Mouse (Mus musculus) ES-E14 (cell line): Measurements from ENCODE around the gene Ppp1r1c. TPM values are rescaled to one million over a fixed set of nuclear protein-coding genes. Genes with fewer than 3 reads are reported as not detected.

Experiments used
- DNase-seq: peaks from one replicate; pipeline ENCODE4 v3.0.0-alpha.2; 2013; ENCODE audit warnings: low read depth, low spot score
- H3K27ac ChIP-seq: 2 replicates; pipeline ENCODE4 v1.5.1; 2012; ENCODE audit warnings: low read depth, mild to moderate bottlenecking, low read length, moderate library complexity, mixed read lengths; ENCODE audit not compliant: poor library complexity, insufficient read depth, severe bottlenecking
- H3K36me3 ChIP-seq: 2 replicates; pipeline ENCODE4 v1.6.1; 2012; ENCODE audit warnings: mild to moderate bottlenecking, low read length, moderate library complexity, mixed read lengths; ENCODE audit not compliant: control insufficient read depth, poor library complexity, insufficient read depth, severe bottlenecking
- H3K4me1 ChIP-seq, 2 experiments: fragments of 150-350 bp in 1 of 2; sonication (generic) in 1 of 2; 2 replicates each; pipeline ENCODE4 v1.6.1; 2012; ENCODE audit warnings: low read length in 2 of 2, mild to moderate bottlenecking in 1 of 2, mixed read lengths in 1 of 2; ENCODE audit not compliant: control insufficient read depth in 2 of 2, insufficient read depth in 2 of 2, poor library complexity in 1 of 2
- H3K4me3 ChIP-seq, 2 experiments: fragments of 150-350 bp in 1 of 2; sonication (generic) in 1 of 2; 2 replicates each; pipeline ENCODE4 v1.5.1; 2012; ENCODE audit warnings: low read length in 2 of 2, low read depth in 1 of 2, mild to moderate bottlenecking in 1 of 2, mixed read lengths in 1 of 2; ENCODE audit not compliant: insufficient read depth in 1 of 2, poor library complexity in 1 of 2, severe bottlenecking in 1 of 2
- H3K9ac ChIP-seq: 2 replicates; pipeline ENCODE4 v1.6.1; 2012; ENCODE audit warnings: low read depth, mild to moderate bottlenecking, low read length, mixed read lengths; ENCODE audit not compliant: poor library complexity, insufficient read depth, severe bottlenecking
- H3K9me3 ChIP-seq: fragments of 150-350 bp; sonication (generic); 2 replicates; pipeline ENCODE4 v1.6.1; 2012; ENCODE audit warnings: low read depth, mild to moderate bottlenecking, low read length; ENCODE audit not compliant: control insufficient read depth, insufficient read depth
- CHD2 ChIP-seq: IDR thresholded peaks from 2 replicates; pipeline ENCODE4 v1.6.1; 2014; ENCODE audit warnings: mild to moderate bottlenecking, low read depth, low read length, inconsistent platforms
- HCFC1 ChIP-seq: IDR thresholded peaks from 2 replicates; pipeline ENCODE4 v1.6.1; 2012; ENCODE audit warnings: low read length, inconsistent platforms, borderline replicate concordance; ENCODE audit not compliant: insufficient read depth
- MAFK ChIP-seq: IDR thresholded peaks from 2 replicates; pipeline ENCODE4 v1.6.1; 2014; ENCODE audit warnings: mild to moderate bottlenecking, low read depth, low read length, inconsistent platforms; ENCODE audit not compliant: insufficient read depth
- ZC3H11A ChIP-seq: IDR thresholded peaks from 2 replicates; pipeline ENCODE4 v1.6.1; 2012; ENCODE audit warnings: low read depth, mild to moderate bottlenecking, inconsistent platforms, low read length, borderline replicate concordance
- ZNF384 ChIP-seq: IDR thresholded peaks from 2 replicates; pipeline ENCODE4 v1.6.1; 2012; ENCODE audit warnings: low read depth, low read length, inconsistent platforms
- in situ Hi-C, 2 experiments: fragments of 600-800 bp; cut with MboI; formaldehyde crosslinking; loops; one replicate each; pipeline ENCODE4 v1.15.1; 2025; ENCODE audit warnings: low sequenced_read_pairs in 2 of 2, inconsistent platforms in 1 of 2; ENCODE audit not compliant: unreplicated experiment in 2 of 2
- total RNA-seq: library from RNA; depleted of rRNA; stranded (reverse); fragments of 300-350 nt; gene quantifications from 2 replicates; pipeline ENCODE4 v1.2.3, GENCODE M21; 2012

Gene Ppp1r1c
- total RNA-seq, 1 experiment = not detected

GRCm38 (mm10) chr2:79665492-79665891 is 42.1 kb upstream of the Ppp1r1c start:
- no peak for DNase-seq
- H3K9ac ChIP-seq = no peak overlapping the region

GRCm38 (mm10) chr2:79675266-79675665 is 32.3 kb upstream of the Ppp1r1c start:
- no peak for DNase-seq
- H3K9ac ChIP-seq = no peak overlapping the region
- H3K36me3 ChIP-seq = no peaks in the 10 kb centered on the region
- no peak overlapping the region for H3K27ac ChIP-seq
- H3K4me1 ChIP-seq = no peaks in the 10 kb centered on the region
- in situ Hi-C loops = no loop called here
- no peak overlapping the region for H3K4me3 ChIP-seq
- TF ChIP-seq HCFC1 (no peak), MAFK (no peak), ZC3H11A (no peak), ZNF384 (no peak)
- H3K9me3 ChIP-seq = no peaks in the 10 kb centered on the region

More at GRCm38 (mm10) chr2:79665492-79665891, 42.1 kb upstream of the Ppp1r1c start:
- H3K4me3 ChIP-seq = no peak overlapping the region
- 0 out of 4 replicates have a peak, but pooled peaks cover 0 to 2% of the 10 kb centered on the region in 2 experiments for H3K4me1 ChIP-seq
- H3K27ac ChIP-seq = no peak overlapping the region
- H3K36me3 ChIP-seq = peaks cover 6% of the 10 kb centered on the region
- in situ Hi-C loops = no loop called here
- no peak for TF ChIP-seq HCFC1
- no peak for TF ChIP-seq ZC3H11A
- no peak for TF ChIP-seq ZNF384
- TF ChIP-seq MAFK = no peak
- no peaks in the 10 kb centered on the region for H3K9me3 ChIP-seq

DNA sequence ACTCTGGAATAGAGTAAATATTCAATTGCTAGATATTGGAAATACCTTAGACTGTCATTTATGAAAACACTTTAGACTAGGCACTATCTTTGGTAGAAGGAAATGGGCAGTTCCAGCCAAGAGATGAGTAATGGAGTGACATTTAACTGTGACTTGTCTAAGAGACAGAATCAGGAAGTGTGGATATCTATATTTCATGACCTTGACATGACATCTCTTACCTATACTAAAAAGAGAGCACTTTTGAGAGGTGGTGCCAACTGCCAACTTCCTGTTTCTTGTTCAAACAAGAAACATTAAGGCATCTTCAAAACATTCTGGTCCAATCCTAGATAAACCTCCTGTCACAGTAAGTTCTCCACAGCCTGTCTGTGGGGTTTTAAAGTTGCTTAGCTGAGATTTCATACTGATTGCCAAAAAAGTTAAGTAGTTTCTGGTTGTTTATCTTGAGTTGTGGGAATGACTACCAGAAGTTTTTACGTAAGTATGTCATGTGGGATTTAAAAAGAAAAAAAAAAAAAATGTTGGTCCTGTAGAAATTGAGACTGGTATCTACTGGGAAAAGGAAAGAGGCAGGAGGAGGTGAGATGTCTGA is 29.8 kb upstream of the Ppp1r1c start:
- Histone ChIP-seq H3K9me3 (no peaks in the 10 kb centered on the region), H3K27ac (no peak overlapping the region), H3K9ac (no peak overlapping the region), H3K4me3 (no peak overlapping the region), H3K4me1 (no peaks in the 10 kb centered on the region), H3K36me3 (no peaks in the 10 kb centered on the region)
- DNase-seq = no peak
- in situ Hi-C loops = no loop called here
- TF ChIP-seq ZC3H11A = no peak
- no peak for TF ChIP-seq HCFC1
- no peak for TF ChIP-seq MAFK
- TF ChIP-seq ZNF384 = no peak
- no peak for TF ChIP-seq CHD2

GRCm38 (mm10) chr2:79681672-79682071 is 25.9 kb upstream of the Ppp1r1c start:
- Histone ChIP-seq H3K9me3 (no peaks in the 10 kb centered on the region), H3K4me1 (no peaks in the 10 kb centered on the region), H3K36me3 (no peaks in the 10 kb centered on the region), H3K27ac (no peak overlapping the region), H3K9ac (no peak overlapping the region), H3K4me3 (no peak overlapping the region)
- in situ Hi-C loops = no loop called here
- TF ChIP-seq MAFK (no peak), HCFC1 (no peak), ZNF384 (no peak), CHD2 (no peak), ZC3H11A (no peak)
- no peak for DNase-seq

GRCm38 (mm10) chr2:79683258-79683657 is 24.3 kb upstream of the Ppp1r1c start:
- TF ChIP-seq HCFC1 = no peak
- TF ChIP-seq ZNF384 = no peak
- TF ChIP-seq CHD2 = no peak
- in situ Hi-C loops = no loop called here
- no peak for DNase-seq

More at GRCm38 (mm10) chr2:79683258-79683657, 24.3 kb upstream of the Ppp1r1c start:
- Histone ChIP-seq H3K4me3 (no peak overlapping the region), H3K27ac (no peak overlapping the region), H3K9me3 (no peaks in the 10 kb centered on the region), H3K36me3 (no peaks in the 10 kb centered on the region), H3K9ac (no peak overlapping the region), H3K4me1 (no peaks in the 10 kb centered on the region)
